Mouse (Mus musculus): Measurements from ENCODE around the gene Pnpla1. TPM values are rescaled to one million over a fixed set of nuclear protein-coding genes. Genes with fewer than 3 reads are reported as not detected.
A peak's percentile ranks its signal among the peaks of the same experiment; 100 is the strongest.

Gene Pnpla1
- total RNA-seq, 2 experiments from 2014 or later = not detected

DNA sequence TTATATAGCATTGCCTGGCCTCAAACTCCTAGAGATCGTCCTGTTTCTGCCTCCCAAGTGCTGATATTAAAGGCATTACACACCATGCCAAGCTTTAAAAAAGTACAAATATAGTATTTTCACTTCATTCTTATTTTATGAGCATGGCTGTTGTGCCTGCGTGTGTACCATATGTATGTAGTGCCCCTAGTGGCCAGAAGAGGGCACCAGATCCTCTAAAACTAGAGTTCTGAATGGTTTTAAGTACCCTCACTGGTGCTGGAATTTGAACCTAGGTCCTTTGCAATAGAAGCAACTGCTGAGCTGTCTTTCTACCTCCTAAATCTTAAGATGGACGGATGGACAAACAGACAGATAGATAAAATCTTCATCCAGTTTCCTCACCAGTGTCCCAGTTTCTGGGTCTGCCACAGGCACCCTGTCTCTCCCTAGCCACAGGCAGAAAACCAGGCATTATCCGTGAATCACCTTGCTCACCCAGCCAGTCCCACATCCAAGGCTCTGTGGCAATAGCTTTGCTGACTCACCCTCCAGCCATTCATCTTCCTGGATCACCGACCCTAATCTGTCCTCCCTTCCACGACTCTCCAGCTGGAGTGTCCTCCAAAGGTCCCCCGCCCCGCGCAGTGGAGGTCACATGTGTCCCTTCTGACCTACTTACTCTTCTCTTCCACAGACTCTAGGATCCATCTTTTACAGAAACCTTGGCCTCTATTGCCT, 2.9 kb upstream of the Pnpla1 start:
- H3K4me3 ChIP-seq = no peak overlapping the region
- intact Hi-C loops (cut with DNase I) = no loop called here
- H3K27ac ChIP-seq = no peak overlapping the region
- DNase-seq = no peak
- peak; percentile 61 for TF ChIP-seq CTCF (IDR thresholded peaks at IDR 0.05)

DNA sequence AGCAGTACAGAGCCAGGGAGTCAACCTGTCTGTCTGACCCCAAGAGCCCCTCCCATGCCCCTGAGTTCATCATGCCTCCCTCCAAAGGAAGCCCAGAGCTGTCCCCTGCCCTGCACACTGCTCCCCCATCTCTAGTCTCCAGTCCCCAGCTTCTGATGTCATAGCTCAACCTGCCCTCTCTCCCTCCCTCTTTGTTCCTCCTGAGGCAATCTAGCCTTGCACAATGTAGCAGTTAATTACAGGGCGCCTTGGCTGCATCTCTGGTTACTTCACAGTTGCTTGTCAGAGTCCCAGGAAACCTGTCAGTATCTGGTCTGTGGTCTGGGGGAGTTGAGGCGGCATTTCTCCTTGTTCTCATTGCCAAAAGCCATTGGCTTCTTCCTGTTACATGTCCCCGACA, 2.2 kb upstream of the Pnpla1 start:
- TF ChIP-seq CTCF (IDR thresholded peaks at IDR 0.05) = no peak
- Histone ChIP-seq H3K27ac (no peak overlapping the region), H3K4me3 (no peak overlapping the region)
- no peak for DNase-seq
- intact Hi-C loops (cut with DNase I) = no loop called here

DNA sequence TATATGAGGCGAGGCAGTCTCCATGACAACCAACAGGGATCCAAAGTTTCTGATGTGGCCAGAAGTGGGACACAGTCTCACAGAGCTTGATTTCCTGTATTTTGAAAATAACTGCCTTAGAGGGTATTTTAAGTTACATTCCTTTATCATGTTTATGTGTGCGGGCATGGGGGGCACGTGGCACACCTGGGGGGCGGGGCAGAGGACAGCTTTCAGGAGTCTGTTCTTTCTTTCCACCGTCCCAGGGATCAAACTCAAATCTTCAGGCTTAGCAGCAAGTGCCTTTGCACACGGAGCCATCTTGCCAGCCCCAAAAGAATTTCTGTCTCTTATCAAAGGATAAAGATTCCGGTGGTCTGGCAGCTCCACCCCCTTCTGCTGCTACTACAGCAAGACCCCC, 5.7 kb downstream of the Pnpla1 start:
- no peak for DNase-seq
- Histone ChIP-seq H3K4me3 (no peak overlapping the region), H3K27ac (no peak overlapping the region)
- TF ChIP-seq CTCF (IDR thresholded peaks at IDR 0.05) = no peak
- intact Hi-C loops (cut with DNase I) = no loop called here

DNA sequence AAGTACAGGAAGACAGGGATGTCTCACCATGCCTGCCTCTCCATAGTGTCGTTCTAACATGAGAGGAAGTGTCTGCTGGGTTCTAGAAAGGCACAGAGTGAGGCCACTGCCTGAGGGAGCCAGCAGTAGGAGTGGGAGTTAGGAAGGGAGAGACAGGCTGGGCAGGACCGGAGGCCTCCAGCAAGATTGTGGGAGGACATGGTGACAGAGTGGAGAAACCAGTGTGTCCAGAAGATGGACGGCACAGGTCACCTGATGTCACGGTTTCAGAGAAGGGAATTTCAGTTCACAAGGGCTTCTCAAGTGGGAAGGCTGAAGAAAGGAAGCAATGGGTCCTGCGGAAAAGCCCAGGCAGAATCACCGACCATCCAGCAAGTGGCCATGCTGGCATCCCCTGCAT, 6.3 kb downstream of the Pnpla1 start:
- intact Hi-C loops (cut with DNase I) = no loop called here
- TF ChIP-seq CTCF (IDR thresholded peaks at IDR 0.05) = no peak
- no peak for DNase-seq
- H3K27ac ChIP-seq = no peak overlapping the region
- no peak overlapping the region for H3K4me3 ChIP-seq

DNA sequence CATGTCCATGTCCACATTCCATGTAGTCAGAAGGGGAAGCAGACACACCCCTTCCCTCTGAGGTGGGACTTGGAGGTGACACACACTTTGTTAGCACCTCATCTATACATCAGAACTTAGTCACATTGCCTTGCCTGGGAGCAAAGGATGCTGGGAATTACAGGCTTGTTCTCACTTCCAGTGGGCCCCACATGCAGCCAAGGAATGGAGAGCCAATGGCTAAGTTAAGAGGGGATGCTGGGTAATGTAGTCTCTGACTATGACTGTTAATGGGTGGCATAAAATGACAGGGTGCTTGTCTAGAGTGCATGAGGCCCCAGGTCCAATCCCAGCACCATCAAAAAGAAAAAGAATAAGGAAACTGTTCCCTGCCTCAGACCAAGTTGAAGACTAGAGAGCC, 8.7 kb downstream of the Pnpla1 start:
- no peak overlapping the region for H3K4me3 ChIP-seq
- intact Hi-C loops (cut with DNase I) = no loop called here
- H3K27ac ChIP-seq = no peak overlapping the region
- TF ChIP-seq CTCF (IDR thresholded peaks at IDR 0.05) = no peak
- no peak for DNase-seq

DNA sequence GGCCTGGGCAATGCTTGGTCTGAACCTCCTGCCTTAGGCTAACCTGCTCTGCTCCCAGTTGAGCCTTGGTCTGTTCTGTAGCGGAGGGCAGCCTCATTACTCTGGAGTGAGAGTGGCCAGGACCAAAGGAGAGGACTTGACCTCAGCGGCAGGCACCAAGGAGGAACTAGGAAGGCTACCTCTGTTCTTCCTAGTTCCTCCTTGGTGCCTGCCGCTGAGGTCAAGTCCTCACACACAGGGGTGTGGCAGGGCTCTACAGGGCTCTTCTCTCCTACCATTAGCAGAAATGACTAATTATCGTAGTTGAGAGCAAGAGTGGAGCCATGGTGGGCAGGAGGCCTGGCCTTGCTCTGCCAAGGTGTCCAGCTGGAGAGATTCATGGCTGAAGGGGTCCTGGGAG, 9.2 kb downstream of the Pnpla1 start:
- no peak for DNase-seq
- no peak for TF ChIP-seq CTCF (IDR thresholded peaks at IDR 0.05)
- Histone ChIP-seq H3K27ac (no peak overlapping the region), H3K4me3 (no peak overlapping the region)
- intact Hi-C loops (cut with DNase I) = no loop called here

DNA sequence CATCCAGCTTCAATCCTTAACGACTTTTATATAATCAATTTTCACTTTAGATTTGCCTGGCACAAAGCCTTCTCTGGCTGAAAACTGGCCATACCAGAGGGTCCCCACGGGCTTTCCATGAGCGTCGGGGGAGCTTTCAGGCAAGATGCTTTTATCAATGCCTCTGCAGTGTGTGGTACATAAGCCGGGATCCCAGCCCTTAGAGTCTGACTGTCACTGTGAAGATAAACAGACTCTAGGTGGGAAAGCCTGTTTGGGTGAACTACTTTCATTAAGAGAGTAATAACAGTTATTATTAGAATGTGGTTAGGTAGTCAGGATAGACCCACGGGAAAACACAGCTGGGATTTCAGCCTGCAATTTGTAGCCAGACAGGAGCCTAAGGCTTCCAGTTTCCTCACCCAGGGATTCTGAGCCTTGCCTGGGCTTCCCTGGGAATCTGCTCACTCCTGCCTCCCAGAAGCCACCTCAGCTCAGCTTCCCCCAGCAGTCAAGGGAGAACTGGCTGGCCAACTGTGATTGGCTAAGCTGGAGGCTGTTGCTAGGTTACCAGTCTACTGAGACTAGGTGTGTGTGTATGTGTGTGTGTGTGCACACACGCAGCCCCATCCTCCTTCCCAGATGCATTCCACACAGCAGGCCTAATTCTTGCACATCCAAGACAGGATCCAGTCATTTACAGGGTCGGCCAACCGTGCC, 11.3 kb downstream of the Pnpla1 start:
- TF ChIP-seq CTCF (IDR thresholded peaks at IDR 0.05) = no peak
- Histone ChIP-seq H3K27ac (no peak overlapping the region), H3K4me3 (no peak overlapping the region)
- intact Hi-C loops (cut with DNase I) = no loop called here
- no peak for DNase-seq

DNA sequence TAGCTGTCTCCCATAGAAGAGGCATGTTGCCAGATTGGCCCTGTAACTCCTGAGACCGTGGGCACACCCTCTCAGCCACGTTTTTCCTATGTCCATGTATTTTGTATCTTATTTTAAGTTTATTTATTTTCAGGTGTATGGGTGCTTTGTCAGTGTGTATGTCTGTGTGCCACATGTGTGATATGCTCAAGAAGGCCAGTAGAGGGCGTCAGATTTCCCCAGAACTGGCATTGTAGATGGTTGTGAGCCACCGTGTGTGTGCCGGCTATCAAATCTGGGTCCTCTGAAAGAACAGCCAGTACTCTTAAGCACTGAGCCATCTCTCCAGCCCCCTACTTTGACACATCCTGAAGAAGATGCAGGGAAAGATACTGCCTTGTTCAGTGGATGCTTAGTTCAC, 12.2 kb downstream of the Pnpla1 start:
- intact Hi-C loops (cut with DNase I) = no loop called here
- DNase-seq = no peak
- peak; percentile 4; the same call in 1 of the 2 replicates for TF ChIP-seq CTCF (IDR thresholded peaks at IDR 0.05)
- Histone ChIP-seq H3K27ac (no peak overlapping the region), H3K4me3 (no peak overlapping the region)

DNA sequence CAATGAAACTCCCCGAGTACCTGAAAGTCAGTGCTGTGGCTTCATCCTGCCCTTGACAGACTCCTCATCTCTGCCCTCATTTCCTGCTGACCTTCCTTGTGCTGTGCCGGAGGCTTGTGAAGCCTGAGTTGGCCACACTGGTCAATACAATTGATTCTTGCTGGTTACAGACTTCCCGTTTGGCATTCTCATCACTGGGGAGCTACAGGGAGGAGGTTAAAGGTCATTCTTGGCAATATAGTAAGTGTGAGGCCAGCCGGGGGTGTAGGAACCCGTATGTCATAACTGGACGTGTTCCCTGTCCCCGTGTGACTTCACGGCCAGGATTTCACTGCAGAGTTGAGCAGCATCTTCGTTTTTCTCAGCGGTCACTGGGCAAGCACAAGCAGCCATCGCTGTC, 13.6 kb downstream of the Pnpla1 start:
- no peak overlapping the region for H3K27ac ChIP-seq
- no peak for DNase-seq
- no peak for TF ChIP-seq CTCF (IDR thresholded peaks at IDR 0.05)
- intact Hi-C loops (cut with DNase I) = no loop called here
- no peak overlapping the region for H3K4me3 ChIP-seq

DNA sequence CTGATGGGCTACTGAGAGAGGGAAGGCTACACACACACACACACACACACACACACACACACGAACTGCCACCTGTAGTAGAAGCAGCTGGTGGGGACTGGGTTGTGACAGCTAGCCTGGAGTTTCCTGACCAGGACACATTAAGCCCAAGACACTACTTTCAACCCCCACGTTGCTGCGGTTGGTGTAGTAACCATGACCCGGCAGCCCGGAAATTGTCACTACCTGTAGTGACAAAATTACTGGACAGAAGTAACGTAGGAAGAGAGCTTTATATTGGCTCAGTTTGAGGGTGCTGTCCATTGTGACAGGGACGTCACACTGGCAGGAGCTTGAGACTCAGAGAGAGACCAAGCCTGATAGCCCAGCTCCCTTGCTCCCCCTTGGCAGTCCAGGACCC, 14.1 kb downstream of the Pnpla1 start:
- no peak for TF ChIP-seq CTCF (IDR thresholded peaks at IDR 0.05)
- Histone ChIP-seq H3K27ac (no peak overlapping the region), H3K4me3 (no peak overlapping the region)
- intact Hi-C loops (cut with DNase I) = no loop called here
- no peak for DNase-seq

DNA sequence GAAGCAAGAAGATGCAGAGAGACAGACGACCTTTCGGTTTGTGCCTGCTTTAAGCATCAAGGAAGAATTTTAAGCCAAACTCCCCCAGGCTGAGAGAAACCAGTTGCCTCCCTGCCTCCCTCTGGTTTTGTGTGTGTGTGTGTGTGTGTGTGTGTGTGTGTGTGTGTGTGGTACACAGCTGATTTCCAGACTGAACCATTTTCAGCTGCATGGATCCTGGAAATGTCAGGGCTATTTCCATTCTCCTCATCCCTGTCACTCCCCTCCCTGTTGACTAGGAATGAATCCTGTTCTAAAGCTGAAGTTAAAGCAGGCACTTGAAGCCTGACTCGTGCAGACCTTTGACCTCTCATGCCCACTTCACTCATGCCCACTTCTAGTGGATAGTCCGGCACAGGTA, 16.0 kb downstream of the Pnpla1 start:
- no peak for DNase-seq
- intact Hi-C loops (cut with DNase I) = no loop called here
- no peak overlapping the region for H3K27ac ChIP-seq
- H3K4me3 ChIP-seq = no peak overlapping the region
- no peak for TF ChIP-seq CTCF (IDR thresholded peaks at IDR 0.05)

DNA sequence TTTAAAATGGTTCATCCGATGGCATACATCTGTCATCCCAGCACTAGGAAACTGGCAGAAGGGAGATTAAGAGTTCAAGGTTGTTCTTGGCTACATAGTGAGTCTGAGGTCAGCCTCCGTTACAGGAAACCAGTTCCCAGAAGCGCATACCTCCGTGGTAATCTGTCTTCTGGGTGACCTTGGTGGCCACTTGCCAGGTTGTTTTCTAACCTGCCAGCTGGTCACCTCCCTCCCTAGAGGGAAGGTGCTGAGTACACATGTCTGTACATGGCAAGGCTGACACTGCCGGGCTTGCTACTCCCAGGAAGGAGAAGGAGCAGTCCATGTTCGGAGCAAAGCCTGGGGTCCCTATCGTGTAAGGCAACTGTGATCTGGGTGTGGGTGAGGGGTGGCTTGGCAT, 16.6 kb downstream of the Pnpla1 start:
- peak overlapping the region; percentile 25 for H3K4me3 ChIP-seq
- intact Hi-C loops (cut with DNase I) = no loop called here
- DNase-seq = peak; percentile 78
- TF ChIP-seq CTCF (IDR thresholded peaks at IDR 0.05) = no peak
- H3K27ac ChIP-seq = peak overlapping the region; percentile 78

DNA sequence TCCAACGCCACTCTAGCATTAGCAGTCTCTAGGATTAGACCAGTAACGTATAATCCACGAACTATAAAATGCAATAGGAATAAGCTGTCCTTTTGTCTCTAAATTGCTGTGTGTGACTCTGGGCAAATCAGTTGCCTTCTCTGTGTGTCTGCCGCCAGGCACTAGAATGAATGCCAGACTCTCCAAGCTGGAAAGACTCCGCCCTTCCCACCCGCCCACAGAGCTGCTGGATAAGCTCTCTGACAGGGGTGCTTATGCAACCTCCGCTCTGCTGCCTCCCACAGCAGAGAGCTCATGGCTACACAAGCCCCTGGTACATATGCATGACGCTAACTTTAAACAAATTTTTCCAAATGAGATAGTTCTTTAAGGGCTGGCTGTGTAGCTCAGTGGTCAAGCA, 17.1 kb downstream of the Pnpla1 start:
- H3K27ac ChIP-seq = peak overlapping the region; percentile 78
- TF ChIP-seq CTCF (IDR thresholded peaks at IDR 0.05) = no peak
- DNase-seq = peak; percentile 69
- intact Hi-C loops (cut with DNase I) = no loop called here
- H3K4me3 ChIP-seq = peak overlapping the region; percentile 25

DNA sequence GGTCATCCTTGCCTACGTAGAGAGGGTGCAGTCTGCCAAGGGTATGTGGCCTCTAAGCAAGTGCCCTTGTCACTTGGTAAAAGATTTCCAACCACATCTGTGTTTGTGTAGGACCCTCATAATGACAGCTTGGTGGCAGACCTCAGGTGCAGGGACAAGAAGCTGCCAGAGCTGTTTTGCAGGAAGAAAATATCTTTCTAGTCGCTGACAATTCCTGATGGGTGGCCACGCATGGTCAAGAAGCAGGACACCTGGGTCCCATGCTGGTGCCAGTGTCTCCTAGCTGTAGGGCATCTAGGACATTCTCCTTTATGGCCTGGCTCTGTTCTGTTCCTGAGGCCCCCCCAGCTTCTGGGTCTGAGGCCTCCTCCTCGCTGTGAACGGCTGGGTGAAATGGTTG, 18.1 kb downstream of the Pnpla1 start:
- DNase-seq = no peak
- H3K4me3 ChIP-seq = no peak overlapping the region
- intact Hi-C loops (cut with DNase I) = no loop called here
- TF ChIP-seq CTCF (IDR thresholded peaks at IDR 0.05) = no peak
- no peak overlapping the region for H3K27ac ChIP-seq

All from gastrocnemius, adult 2 months (tissue).